In genomic region chr3:149518928-149519574, GRCm38 (mm10) we compare ENCODE assay signal across 9 mouse cellular contexts.
A peak's percentile ranks its signal among the peaks of the same experiment; 100 is the strongest.
DNase-seq lines count a peak whose midpoint lies in the region; ATAC-seq and TF ChIP-seq lines count a peak whose summit lies in the region.
"Had no signal": no experiment of that assay in that cellular context is flagged by ENCODE, and none has a peak within 500 bp of the region (broad histone marks: within the 10 kb centered on the region; RNA-seq: fewer than 3 reads in every experiment).

No protein-coding gene starts in this region.

- TF ChIP-seq CTCF in lung, embryonic 14.5 days (IDR thresholded peaks at IDR 0.05; ENCODE audit: low read depth): no peak
- no peak for TF ChIP-seq CTCF in embryonic fibroblast, embryonic 13.5 days (IDR thresholded peaks at IDR 0.05; ENCODE audit: borderline replicate concordance, insufficient read depth, low read length)

- WGBS in lung, embryonic 14.5 days: 5% methylated on average over 27 of the region's 27 CpGs
- WGBS in intestine, embryonic 15.5 days: 3% methylated on average over 27 of the region's 27 CpGs
- WGBS in neural tube, embryonic 11.5 days: 3% methylated on average over 27 of the region's 27 CpGs

- 0 out of 2 replicates have a peak, but pooled peaks have one; percentile 14 for ATAC-seq in lung, embryonic 14.5 days (ENCODE audit: insufficient read depth)
- ATAC-seq in intestine, embryonic 15.5 days: no peak
- peak; percentile 59 for ATAC-seq in neural tube, embryonic 11.5 days (ENCODE audit: insufficient read depth, low FRiP score, low TSS enrichment)

- peak overlapping the region; percentile 87 for H3K4me2 ChIP-seq in lung, embryonic 14.5 days
- H3K4me2 ChIP-seq in intestine, embryonic 15.5 days (replicated peaks): peak overlapping the region; percentile 79
- H3K4me2 ChIP-seq in neural tube, embryonic 11.5 days (ENCODE audit: low read depth): peak overlapping the region; percentile 81

- H3K4me1 ChIP-seq in lung, embryonic 14.5 days (ENCODE audit: insufficient read depth): no peaks in the 10 kb centered on the region
- no peaks in the 10 kb centered on the region for H3K4me1 ChIP-seq in embryonic fibroblast, embryonic 13.5 days (ENCODE audit: control insufficient read depth, insufficient read depth, low read length)
- peaks cover 5% of the 10 kb centered on the region; the same call in 1 of the 2 replicates for H3K4me1 ChIP-seq in intestine, embryonic 15.5 days (replicated peaks)
- H3K4me1 ChIP-seq in neural tube, embryonic 11.5 days (ENCODE audit: control insufficient read depth, insufficient read depth, low read length): peaks cover 7% of the 10 kb centered on the region; the same call in 1 of the 2 replicates

- peak overlapping the region; percentile 39 for H3K4me3 ChIP-seq in lung, embryonic 14.5 days (ENCODE audit: low read depth, low read length)
- peak overlapping the region; percentile 34 for H3K4me3 ChIP-seq in embryonic fibroblast, embryonic 13.5 days (ENCODE audit: insufficient read depth, low read length)
- H3K4me3 ChIP-seq in intestine, embryonic 15.5 days (replicated peaks): peak overlapping the region; percentile 29
- H3K4me3 ChIP-seq in neural tube, embryonic 11.5 days (ENCODE audit: low read depth, low read length): peak overlapping the region; percentile 40

- no peaks in the 10 kb centered on the region for H3K36me3 ChIP-seq in lung, embryonic 14.5 days (ENCODE audit: insufficient read depth)
- no peaks in the 10 kb centered on the region for H3K36me3 ChIP-seq in intestine, embryonic 15.5 days
- no peaks in the 10 kb centered on the region for H3K36me3 ChIP-seq in neural tube, embryonic 11.5 days (ENCODE audit: control insufficient read depth, insufficient read depth, low read length)

- no peak for TF ChIP-seq POLR2A in embryonic fibroblast, embryonic 13.5 days (IDR thresholded peaks at IDR 0.05; ENCODE audit: low read depth, low read length)

- peaks cover 12% of the 10 kb centered on the region; the same call in 1 of the 2 replicates for H3K27me3 ChIP-seq in lung, embryonic 14.5 days (ENCODE audit: insufficient read depth, low read length)
- H3K27me3 ChIP-seq in intestine, embryonic 15.5 days (replicated peaks): peaks cover 3% of the 10 kb centered on the region; the same call in 1 of the 2 replicates
- no peaks in the 10 kb centered on the region for H3K27me3 ChIP-seq in neural tube, embryonic 11.5 days (ENCODE audit: control insufficient read depth, insufficient read depth, low read length)

- H3K9ac ChIP-seq in lung, embryonic 14.5 days: peak overlapping the region; percentile 9; the same call in 1 of the 2 replicates
- 0 out of 2 replicates have a peak overlapping the region, but pooled peaks have one; percentile 4 for H3K9ac ChIP-seq in intestine, embryonic 15.5 days
- peak overlapping the region; percentile 31 for H3K9ac ChIP-seq in neural tube, embryonic 11.5 days (ENCODE audit: low read length)

- H3K27ac ChIP-seq in lung, embryonic 14.5 days (ENCODE audit: low read depth): no peak overlapping the region
- no peak overlapping the region for H3K27ac ChIP-seq in embryonic fibroblast, embryonic 13.5 days (ENCODE audit: insufficient read depth, low read length)
- H3K27ac ChIP-seq in intestine, embryonic 15.5 days: no peak overlapping the region
- no peak overlapping the region for H3K27ac ChIP-seq in neural tube, embryonic 11.5 days (ENCODE audit: low read depth, low read length)
- H3K27ac ChIP-seq: macrophage had no signal

- no peaks in the 10 kb centered on the region for H3K9me3 ChIP-seq in lung, embryonic 14.5 days (ENCODE audit: low read depth, low read length)
- H3K9me3 ChIP-seq in intestine, embryonic 15.5 days: no peaks in the 10 kb centered on the region
- H3K9me3 ChIP-seq in neural tube, embryonic 11.5 days (ENCODE audit: control insufficient read depth, low read length): no peaks in the 10 kb centered on the region

- DNase-seq in lung, embryonic 14.5 days: peak; percentile 25
- no peak for DNase-seq in lung, postnatal 14 days
- peak; percentile 56 for DNase-seq in neural tube, embryonic 11.5 days (ENCODE audit: low spot score)
- DNase-seq in gastrocnemius, adult 8-10 months (ENCODE audit: low spot score in 2 of 2): no peak
- DNase-seq in ovary, adult 18-20 months (ENCODE audit: low spot score): no peak
- DNase-seq in c-Kit-positive CD71-positive TER-119-positive erythroid progenitor cells, embryonic 14.5 days (ENCODE audit: low spot score): no peak

Comparison
In these comparisons a context has a peak if more than half of its experiments do, and no peak if none do; other contexts are left out.
1. DNase-seq: peak in lung, embryonic 14.5 days (single experiment) and neural tube, embryonic 11.5 days (single experiment); none in lung, postnatal 14 days (single experiment), gastrocnemius, adult 8-10 months (0 of 2), ovary, adult 18-20 months (single experiment) and c-Kit-positive CD71-positive TER-119-positive erythroid progenitor cells, embryonic 14.5 days (single experiment).
2. Peak in every context shown above with its lines, with median percentiles within 50 percentile points of each other: H3K4me2 ChIP-seq, H3K4me3 ChIP-seq and H3K9ac ChIP-seq.